Mouse (Mus musculus) lung, postnatal 14 days (tissue): ENCODE measurements around the gene Pacrg.
A peak's percentile ranks its signal among the peaks of the same experiment; 100 is the strongest.

ENCODE experiments used
- DNase-seq: peaks from one replicate; pipeline ENCODE4 v3.0.0; 2021

Pacrg gene

GRCm38 (mm10) chr17:10533461-10533860, 306.6 kb downstream of the Pacrg start:
- DNase-seq, result no peak

GRCm38 (mm10) chr17:10531024-10531423, 309.1 kb downstream of the Pacrg start:
- peak; percentile 53 for DNase-seq

GRCm38 (mm10) chr17:10529329-10529955, 310.7 kb downstream of the Pacrg start:
- DNase-seq, result peak; percentile 6

GRCm38 (mm10) chr17:10521282-10521681, 318.8 kb downstream of the Pacrg start:
- DNase-seq, result no peak

- no peak for DNase-seq
These were observed 320.5 kb downstream of the Pacrg start for GRCm38 (mm10) chr17:10519506-10520155.

GRCm38 (mm10) chr17:10514812-10515211, 325.3 kb downstream of the Pacrg start:
- no peak for DNase-seq

- DNase-seq, result no peak
These were observed 329.0 kb downstream of the Pacrg start for GRCm38 (mm10) chr17:10510913-10511759.

GRCm38 (mm10) chr17:10510467-10510866, 329.6 kb downstream of the Pacrg start:
- DNase-seq, result no peak

- DNase-seq, result no peak
These were observed 332.0 kb downstream of the Pacrg start for GRCm38 (mm10) chr17:10508088-10508487.

- DNase-seq, result no peak
These were observed 332.6 kb downstream of the Pacrg start for GRCm38 (mm10) chr17:10507466-10507865.

- DNase-seq, result no peak
These were observed 333.2 kb downstream of the Pacrg start for GRCm38 (mm10) chr17:10506896-10507295.

- DNase-seq, result no peak
These were observed 338.7 kb downstream of the Pacrg start for GRCm38 (mm10) chr17:10501439-10501838.

- DNase-seq, result peak; percentile 60
These were observed 339.2 kb downstream of the Pacrg start for GRCm38 (mm10) chr17:10500795-10501432.

GRCm38 (mm10) chr17:10498935-10499655, 341.0 kb downstream of the Pacrg start:
- DNase-seq, result no peak

- no peak for DNase-seq
These were observed 342.2 kb downstream of the Pacrg start for GRCm38 (mm10) chr17:10497781-10498420.

- DNase-seq, result no peak
These were observed 344.0 kb downstream of the Pacrg start for GRCm38 (mm10) chr17:10496066-10496465.

- DNase-seq, result no peak
These were observed 344.5 kb downstream of the Pacrg start for GRCm38 (mm10) chr17:10495588-10495987.

GRCm38 (mm10) chr17:10493124-10493523, 347.0 kb downstream of the Pacrg start:
- DNase-seq, result peak; percentile 36

GRCm38 (mm10) chr17:10490374-10491169, 349.5 kb downstream of the Pacrg start:
- no peak for DNase-seq

- DNase-seq, result no peak
These were observed 351.2 kb downstream of the Pacrg start for GRCm38 (mm10) chr17:10488873-10489272.

GRCm38 (mm10) chr17:10483945-10484546, 356.1 kb downstream of the Pacrg start:
- no peak for DNase-seq
